Mouse (Mus musculus) cortical plate, adult 2 months (tissue): ENCODE results near the gene Iqcf3.

Source experiments
- CTCF ChIP-seq: fragments of 200-500 bp; IDR thresholded peaks from 2 replicates; pipeline ENCODE4 v1.5.1; 2011; ENCODE audit warnings: mild to moderate bottlenecking, control low read depth, low read length; ENCODE audit not compliant: insufficient read depth; ENCODE audit errors: extremely low read depth
- POLR2A ChIP-seq: fragments of 200-500 bp; IDR thresholded peaks from 2 replicates; pipeline ENCODE4 v1.6.1; 2011; ENCODE audit warnings: mild to moderate bottlenecking, low read length, control low read depth; ENCODE audit not compliant: insufficient read depth; ENCODE audit errors: extremely low read depth

GRCm38 (mm10) chr9:106564025-106564424 is 2.6 kb upstream of the Iqcf3 start:
- TF ChIP-seq POLR2A (no peak), CTCF (no peak)
